9 mouse cellular contexts compared by ENCODE assay signal in genomic region chr13:47916456-47916855, GRCm38 (mm10).
DNase-seq lines count a peak whose midpoint lies in the region; ATAC-seq and TF ChIP-seq lines count a peak whose summit lies in the region.
"Had no signal": no experiment of that assay in that cellular context is flagged by ENCODE, and none has a peak within 500 bp of the region (broad histone marks: within the 10 kb centered on the region; RNA-seq: fewer than 3 reads in every experiment).

No protein-coding gene starts in this region.

- peak; percentile 94 for DNase-seq in forebrain, embryonic 14.5 days (ENCODE audit: low spot score)
- DNase-seq in forebrain, embryonic 11.5 days (ENCODE audit: low spot score), result no peak
- DNase-seq in lung, postnatal 0 days (ENCODE audit: low spot score), result peak; percentile 25
- no peak for DNase-seq in lung, adult 18-20 months
- peak; percentile 86 for DNase-seq in layer of hippocampus, adult 9-11 months
- peak; percentile 15 for DNase-seq in skeletal muscle tissue, adult 2 months (ENCODE audit: low read depth, low spot score)
- DNase-seq in spleen, adult 12 weeks (ENCODE audit: low spot score), result no peak
- DNase-seq in midbrain, embryonic 10.5 days (ENCODE audit: low spot score), result no peak

- 0 out of 2 replicates have a peak overlapping the region, but pooled peaks have one; percentile 10 for H3K27ac ChIP-seq in forebrain, embryonic 14.5 days (ENCODE audit: low read depth, low read length)
- H3K27ac ChIP-seq in forebrain, embryonic 11.5 days (ENCODE audit: low read depth, low read length), result no peak overlapping the region
- no peak overlapping the region for H3K27ac ChIP-seq in lung, postnatal 0 days (ENCODE audit: low read length)
- no peak overlapping the region for H3K27ac ChIP-seq in midbrain, embryonic 10.5 days (replicated peaks)
- H3K27ac ChIP-seq: lung, embryonic 15.5 days had no signal

- no peak overlapping the region for H3K9ac ChIP-seq in forebrain, embryonic 14.5 days (ENCODE audit: low read length)
- no peak overlapping the region for H3K9ac ChIP-seq in forebrain, embryonic 11.5 days (ENCODE audit: low read length)
- no peak overlapping the region for H3K9ac ChIP-seq in lung, postnatal 0 days (replicated peaks; ENCODE audit: low read depth)
- H3K9ac ChIP-seq: lung, embryonic 15.5 days had no signal

- no peaks in the 10 kb centered on the region for H3K27me3 ChIP-seq in forebrain, embryonic 14.5 days (replicated peaks; ENCODE audit: control insufficient read depth, insufficient read depth, low read length)
- no peaks in the 10 kb centered on the region for H3K27me3 ChIP-seq in forebrain, embryonic 11.5 days (ENCODE audit: control insufficient read depth, insufficient read depth, low read length)
- no peaks in the 10 kb centered on the region for H3K27me3 ChIP-seq in lung, postnatal 0 days (replicated peaks; ENCODE audit: insufficient read depth, low read length)
- no peaks in the 10 kb centered on the region for H3K27me3 ChIP-seq in midbrain, embryonic 10.5 days (ENCODE audit: low read depth, poor library complexity, severe bottlenecking)
- H3K27me3 ChIP-seq: lung, embryonic 15.5 days had no signal

- 34% methylated on average over 8 of the region's 8 CpGs for WGBS in forebrain, embryonic 14.5 days
- WGBS in forebrain, embryonic 11.5 days, result 89% methylated on average over 8 of the region's 8 CpGs
- WGBS in lung, postnatal 0 days, result 77% methylated on average over 8 of the region's 8 CpGs
- 89% methylated on average over 8 of the region's 8 CpGs for WGBS in midbrain, embryonic 10.5 days

- H3K4me1 ChIP-seq in forebrain, embryonic 14.5 days (ENCODE audit: control insufficient read depth, insufficient read depth, low read length), result no peaks in the 10 kb centered on the region; the same call in 1 of the 2 replicates
- no peaks in the 10 kb centered on the region for H3K4me1 ChIP-seq in forebrain, embryonic 11.5 days (replicated peaks; ENCODE audit: control insufficient read depth, insufficient read depth, low read length)
- no peaks in the 10 kb centered on the region for H3K4me1 ChIP-seq in lung, postnatal 0 days (ENCODE audit: insufficient read depth, low read depth, low read length)
- H3K4me1 ChIP-seq in midbrain, embryonic 10.5 days, result no peaks in the 10 kb centered on the region
- H3K4me1 ChIP-seq: lung, embryonic 15.5 days had no signal

- H3K4me3 ChIP-seq in forebrain, embryonic 14.5 days (ENCODE audit: low read depth, low read length), result no peak overlapping the region
- H3K4me3 ChIP-seq in forebrain, embryonic 11.5 days (ENCODE audit: low read depth, low read length), result no peak overlapping the region
- no peak overlapping the region for H3K4me3 ChIP-seq in lung, postnatal 0 days (ENCODE audit: low read depth, low read length)
- no peak overlapping the region for H3K4me3 ChIP-seq in midbrain, embryonic 10.5 days
- H3K4me3 ChIP-seq: lung, embryonic 15.5 days had no signal

- no peaks in the 10 kb centered on the region for H3K9me3 ChIP-seq in forebrain, embryonic 14.5 days (replicated peaks; ENCODE audit: control insufficient read depth, low read length)
- H3K9me3 ChIP-seq in forebrain, embryonic 11.5 days (ENCODE audit: control insufficient read depth, low read length), result peaks cover 3% of the 10 kb centered on the region; the same call in 1 of the 2 replicates
- no peaks in the 10 kb centered on the region for H3K9me3 ChIP-seq in lung, postnatal 0 days (ENCODE audit: low read length)
- H3K9me3 ChIP-seq in midbrain, embryonic 10.5 days (replicated peaks), result peaks cover 6% of the 10 kb centered on the region; the same call in 1 of the 2 replicates
- H3K9me3 ChIP-seq: lung, embryonic 15.5 days had no signal

- ATAC-seq in forebrain, embryonic 14.5 days, result peak; percentile 60; the same call in 1 of the 2 replicates
- ATAC-seq in forebrain, embryonic 11.5 days (replicated peaks; ENCODE audit: low FRiP score), result no peak
- ATAC-seq in lung, postnatal 0 days, result no peak

- H3K4me2 ChIP-seq in forebrain, embryonic 14.5 days (ENCODE audit: low read length), result no peak overlapping the region
- H3K4me2 ChIP-seq in forebrain, embryonic 11.5 days (ENCODE audit: low read depth, low read length, severe bottlenecking), result no peak overlapping the region
- H3K4me2 ChIP-seq in lung, postnatal 0 days (replicated peaks; ENCODE audit: low read depth, low read length), result no peak overlapping the region
- H3K4me2 ChIP-seq: lung, embryonic 15.5 days had no signal

- no peaks in the 10 kb centered on the region for H3K36me3 ChIP-seq in forebrain, embryonic 14.5 days (ENCODE audit: control insufficient read depth, insufficient read depth, low read length)
- H3K36me3 ChIP-seq in forebrain, embryonic 11.5 days (ENCODE audit: control insufficient read depth, insufficient read depth, low read length), result no peaks in the 10 kb centered on the region
- no peaks in the 10 kb centered on the region for H3K36me3 ChIP-seq in lung, postnatal 0 days (ENCODE audit: insufficient read depth, low read length)
- H3K36me3 ChIP-seq in midbrain, embryonic 10.5 days, result no peaks in the 10 kb centered on the region
- H3K36me3 ChIP-seq: lung, embryonic 15.5 days had no signal

- no peak for TF ChIP-seq CTCF in lung, postnatal 0 days (IDR thresholded peaks at IDR 0.05)

- TF ChIP-seq EP300 in lung, postnatal 0 days (IDR thresholded peaks at IDR 0.05), result no peak

Comparison
In these comparisons a context has a peak if more than half of its experiments do, and no peak if none do; other contexts are left out.
1. DNase-seq: peak in forebrain, embryonic 14.5 days (single experiment), lung, postnatal 0 days (single experiment), layer of hippocampus, adult 9-11 months (single experiment) and skeletal muscle tissue, adult 2 months (single experiment); none in forebrain, embryonic 11.5 days (single experiment), lung, adult 18-20 months (0 of 2), spleen, adult 12 weeks (single experiment) and midbrain, embryonic 10.5 days (single experiment).